Mouse (Mus musculus) effector memory CD4-positive, alpha-beta T cell, adult 7 months (primary cell): ENCODE results near the gene Galk2. TPM values are rescaled to one million over a fixed set of nuclear protein-coding genes. Genes with fewer than 3 reads are reported as not detected.

Source experiments
- polyA plus RNA-seq: library from polyadenylated mRNA; unstranded; fragments of 100-300 nt; shearing (Covaris generic); gene quantifications from one replicate; pipeline ENCODE4 v1.2.1, GENCODE M21; 2017

Gene Galk2
- 18.9 TPM for polyA plus RNA-seq

GRCm38 (mm10) chr2:125858521-125859280 lies at the start of gene Galk2, which contains the start of gene Cops2:
Galk2 (plus strand) TSS chr2:125859109.
Cops2 (minus strand) TSS chr2:125859139.

Other genes starting within 250 kb of the Galk2 start
- gene Cep152, start 234.0 kb upstream of the Galk2 start, polyA plus RNA-seq: 8.4 TPM
- 18.0 TPM for gene Eid1, start 186.0 kb upstream of the Galk2 start, polyA plus RNA-seq
- 0.38 TPM for gene Shc4, start 135.0 kb upstream of the Galk2 start, polyA plus RNA-seq
- 27.0 TPM for gene Secisbp2l, start 76.2 kb upstream of the Galk2 start, polyA plus RNA-seq
- 45.5 TPM for gene Cops2, start within 50 bp of the Galk2 start, polyA plus RNA-seq
- not detected for gene Fgf7, start 175.5 kb downstream of the Galk2 start, polyA plus RNA-seq